Mouse (Mus musculus) layer of hippocampus, postnatal 36 days (tissue): Measurements from ENCODE around the gene Slc30a3. TPM values are rescaled to one million over a fixed set of nuclear protein-coding genes. Genes with fewer than 3 reads are reported as not detected.
"Not testable (repeated sequence)": the region's sequence is repeated elsewhere in the genome, so short reads cannot be mapped to it uniquely, and the experiment has no call there.

Experiments used
- DNase-seq, 2 experiments: peaks; one replicate each; pipeline ENCODE4 v3.0.0; 2022
- total RNA-seq, 2 experiments: library from RNA; stranded (reverse); gene quantifications; 2 replicates each; pipeline ENCODE4 v1.2.3; 2021

The Slc30a3 gene
- total RNA-seq, 2 experiments from 2014 or later = 73.6 to 76.8 TPM

DNA sequence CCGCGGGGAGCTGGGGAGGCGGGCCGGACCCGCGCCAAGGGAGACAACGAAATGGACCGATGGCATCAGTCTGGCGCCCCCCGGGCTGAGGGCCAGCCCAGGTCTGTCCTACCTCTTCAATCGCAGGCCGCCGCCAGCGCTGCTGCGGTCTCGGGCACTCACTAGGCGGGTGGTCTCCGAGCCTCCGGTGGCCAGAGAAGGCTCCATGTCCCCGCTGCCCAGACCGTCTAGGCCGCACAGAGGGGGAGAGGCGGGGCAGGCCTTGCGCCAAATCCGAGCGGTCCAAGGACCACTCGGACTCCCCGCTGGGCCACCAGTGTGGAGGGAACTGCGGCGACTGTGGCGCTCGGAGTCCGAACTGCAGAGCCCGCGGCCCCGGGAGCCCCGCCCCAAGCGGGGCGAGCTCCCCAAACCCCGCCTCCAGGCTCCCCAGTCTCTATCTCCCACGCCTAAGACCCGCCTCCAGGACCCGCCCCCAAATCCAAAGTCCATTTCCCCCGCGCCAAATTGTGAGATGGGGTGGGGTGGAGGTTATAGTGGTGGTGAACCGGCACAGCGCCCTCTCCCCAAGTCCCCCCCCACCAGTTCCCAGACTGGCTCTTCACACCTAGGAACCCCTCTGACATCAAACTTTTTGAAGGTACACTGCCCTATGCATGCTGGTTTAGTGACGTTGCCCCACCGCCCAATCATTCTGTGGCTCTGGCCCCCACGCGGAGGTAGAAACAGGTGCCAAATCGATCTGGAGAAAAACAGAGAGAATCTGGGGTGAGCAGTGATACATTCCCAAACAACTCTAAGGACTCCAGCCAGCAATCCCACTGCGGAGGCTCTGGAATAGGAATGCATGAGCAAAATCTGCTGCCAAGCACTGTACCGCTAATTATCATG, 14.6 kb downstream of the Slc30a3 start:
- DNase-seq = peak; percentile 60 to 62

- peak; percentile 48 to 51 for DNase-seq
Measured at GRCm38 (mm10) chr5:31092231-31092975, 15.6 kb downstream of the Slc30a3 start.

DNA sequence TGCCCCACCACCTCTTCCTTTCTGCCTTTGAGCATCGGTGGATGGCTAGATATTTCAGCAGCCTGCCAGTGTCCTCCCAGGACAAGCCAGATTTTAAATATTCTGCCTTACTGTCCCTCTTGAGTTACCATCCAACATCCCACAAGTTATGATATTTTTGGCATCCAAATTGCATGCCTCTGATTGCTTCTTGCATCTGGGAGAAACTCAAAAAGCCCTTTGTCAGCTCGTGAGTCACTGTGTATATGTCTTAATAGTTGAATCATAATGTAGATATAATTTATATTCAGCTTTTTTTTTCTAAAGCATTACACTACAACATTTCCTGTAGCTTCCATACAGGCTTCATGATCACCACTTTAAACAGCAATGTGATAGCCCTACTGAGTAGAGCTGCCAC, 20.9 kb downstream of the Slc30a3 start:
- no peak for DNase-seq

DNA sequence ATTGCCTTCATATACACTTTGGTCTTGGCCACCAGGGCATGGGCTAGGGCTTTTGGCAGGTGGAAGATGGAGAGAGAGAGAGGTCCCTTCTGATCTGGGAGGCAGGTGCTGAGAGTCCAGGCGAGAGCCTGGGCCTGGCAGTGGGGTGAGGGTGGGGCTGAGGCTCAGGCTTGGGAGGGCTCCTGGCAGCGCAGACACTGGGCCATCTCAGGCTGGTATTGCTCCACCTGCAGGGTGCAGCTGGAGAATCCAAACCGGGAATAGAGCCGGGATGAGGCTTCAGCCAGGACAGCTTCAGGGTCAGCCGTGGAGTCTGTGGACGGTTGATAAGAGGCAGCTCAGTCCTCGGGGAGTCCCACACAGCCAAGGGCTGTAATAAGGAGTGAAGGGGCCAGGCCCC, 21.4 kb downstream of the Slc30a3 start:
- no peak for DNase-seq

- DNase-seq = no peak
Measured at GRCm38 (mm10) chr5:31083949-31084348, 24.1 kb downstream of the Slc30a3 start.

DNA sequence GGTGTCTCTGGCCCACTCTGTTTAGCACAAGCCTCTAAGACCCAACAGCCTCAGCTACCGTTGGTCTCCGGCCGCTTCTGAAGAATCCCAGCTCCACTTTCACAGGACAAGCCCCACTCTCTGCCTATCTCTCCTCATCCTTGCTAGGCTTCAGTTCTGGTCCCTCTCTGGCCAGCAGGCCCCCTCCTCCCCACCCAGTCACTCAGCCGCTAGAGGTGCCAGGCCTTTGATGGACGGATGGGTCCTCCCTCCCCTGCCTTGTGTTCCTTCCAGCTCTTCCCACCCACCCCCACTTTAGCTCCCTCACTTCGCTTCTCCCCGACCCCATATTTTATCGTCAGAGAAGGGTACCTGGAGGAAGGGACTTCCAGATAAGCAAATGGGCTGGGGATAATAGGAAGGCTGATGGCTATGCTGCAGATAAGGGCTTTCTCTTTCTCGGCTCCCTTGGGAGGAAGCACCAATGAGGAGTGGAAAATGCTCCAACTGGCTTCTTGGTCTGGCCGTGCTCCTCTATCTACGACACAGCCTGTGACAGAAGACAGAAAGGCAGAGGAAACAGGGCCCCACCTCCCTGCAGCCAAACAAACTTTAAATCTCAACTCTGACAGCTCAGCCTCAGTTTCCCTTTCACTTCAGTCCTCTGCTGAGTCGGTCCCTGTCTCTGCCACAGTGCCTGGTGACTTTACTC, 25.0 kb downstream of the Slc30a3 start:
- no peak for DNase-seq

DNA sequence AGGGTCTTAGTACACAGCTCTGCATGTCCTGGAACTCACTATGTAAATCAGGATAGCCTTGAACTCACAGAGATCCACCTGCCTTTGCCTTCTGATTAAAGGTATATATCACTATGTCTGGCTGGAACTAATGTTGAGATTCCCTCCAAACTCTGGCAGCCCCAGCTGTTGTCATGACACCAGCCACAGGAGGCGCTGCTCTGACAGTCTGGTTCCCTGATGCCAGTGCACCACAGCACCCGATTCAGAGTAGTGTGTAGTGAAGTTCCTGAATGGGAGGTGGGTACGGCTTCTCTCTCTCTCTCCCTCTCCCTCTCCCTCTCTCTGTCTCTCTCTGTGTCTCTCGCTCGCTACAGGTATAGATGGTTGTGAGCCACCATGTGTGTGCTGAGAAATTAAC, 25.7 kb downstream of the Slc30a3 start:
- DNase-seq = peak; percentile 39 to 47

DNA sequence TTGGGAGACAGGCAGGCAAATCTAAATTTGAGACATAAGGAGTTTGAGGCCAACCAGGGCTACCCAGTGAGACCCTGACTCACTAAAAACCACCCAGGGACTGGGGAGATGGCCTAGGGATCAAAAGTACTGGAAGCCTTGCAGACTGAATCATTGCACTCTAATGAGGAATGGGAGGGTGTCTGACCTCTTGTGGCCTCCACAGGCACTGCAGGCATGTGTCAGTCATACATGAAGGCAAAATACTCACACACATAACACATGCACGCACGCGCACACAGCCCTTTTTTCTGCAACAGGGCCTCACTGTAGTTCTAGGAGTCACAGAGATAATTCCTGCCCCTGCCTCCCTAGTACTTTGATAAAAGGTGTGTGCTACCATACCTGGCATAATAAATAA, 26.7 kb downstream of the Slc30a3 start:
- DNase-seq = no peak

GRCm38 (mm10) chr5:31080795-31081164, 27.3 kb downstream of the Slc30a3 start:
- DNase-seq = no peak

DNA sequence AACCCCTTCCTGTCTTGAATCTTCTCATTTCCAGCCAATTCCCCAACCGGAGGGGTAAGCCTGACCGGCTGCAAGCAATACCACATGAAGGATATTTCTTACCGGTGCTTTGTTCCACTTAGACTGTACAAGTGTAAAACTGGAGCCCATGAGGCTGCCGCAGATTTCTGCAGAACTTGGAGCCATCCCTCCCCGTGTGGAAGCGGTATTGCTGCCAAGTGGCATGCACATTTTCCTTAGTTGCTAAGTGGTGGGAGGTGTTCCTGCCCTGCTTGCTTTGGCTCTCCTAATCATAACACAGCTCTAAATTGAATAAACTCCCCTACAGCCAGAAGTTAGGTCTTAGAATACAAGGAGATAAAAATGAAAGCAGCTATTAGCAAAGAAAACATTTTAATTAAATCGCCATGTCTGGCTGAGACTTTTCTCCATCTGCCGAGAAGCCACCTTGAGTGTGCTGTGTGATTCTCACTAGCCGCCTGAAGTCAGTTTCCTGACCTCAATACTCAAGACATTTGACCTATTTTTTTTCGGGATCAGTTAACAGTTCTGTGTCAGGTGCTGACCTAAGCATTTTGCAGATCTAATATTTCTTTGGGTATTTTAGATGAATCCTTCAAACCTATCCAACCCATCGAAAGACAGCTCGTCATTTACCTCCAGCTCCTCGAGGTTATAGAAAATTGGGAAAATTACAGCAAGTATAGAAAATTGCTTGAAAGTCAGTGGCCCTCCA, 27.8 kb downstream of the Slc30a3 start:
- DNase-seq = peak; percentile 54 to 59

- DNase-seq = no peak
Measured at GRCm38 (mm10) chr5:31076346-31076745, 31.7 kb downstream of the Slc30a3 start.

DNA sequence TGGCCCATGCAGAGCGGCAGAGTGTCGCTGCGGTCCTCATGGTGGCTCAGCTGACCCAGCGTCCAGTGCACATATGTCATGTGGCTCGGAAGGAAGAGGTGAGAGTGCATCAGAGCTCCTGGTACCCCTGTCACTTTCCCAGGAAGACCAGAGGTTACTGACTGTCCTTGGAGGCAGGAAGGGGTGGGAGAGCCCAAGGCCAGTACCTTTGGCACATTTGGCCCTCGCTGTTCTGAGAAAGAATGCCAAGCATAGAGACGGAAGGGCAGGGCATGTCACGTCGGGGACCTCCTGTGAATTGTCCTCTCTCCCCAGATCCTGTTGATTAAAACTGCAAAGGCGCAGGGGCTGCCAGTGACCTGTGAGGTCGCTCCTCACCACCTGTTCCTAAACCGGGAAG, 34.9 kb downstream of the Slc30a3 start:
- DNase-seq = no peak

DNA sequence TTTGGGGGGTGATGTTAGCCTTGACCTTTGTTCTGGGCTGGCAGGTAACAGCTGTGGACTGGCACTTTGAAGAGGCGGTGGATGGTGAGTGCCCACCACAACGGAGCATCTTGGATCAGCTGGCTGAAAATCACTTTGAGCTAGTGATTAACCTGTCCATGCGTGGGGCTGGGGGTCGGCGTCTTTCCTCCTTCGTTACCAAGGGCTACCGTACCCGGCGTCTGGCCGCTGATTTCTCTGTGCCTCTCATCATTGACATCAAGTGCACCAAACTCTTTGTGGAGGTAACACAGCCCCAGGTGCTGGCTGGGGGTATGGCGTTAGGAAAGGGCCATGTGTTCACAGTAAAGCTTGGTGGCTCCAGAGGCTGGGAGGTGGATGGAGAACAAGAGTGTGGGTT, 36.2 kb downstream of the Slc30a3 start:
- DNase-seq = no peak

DNA sequence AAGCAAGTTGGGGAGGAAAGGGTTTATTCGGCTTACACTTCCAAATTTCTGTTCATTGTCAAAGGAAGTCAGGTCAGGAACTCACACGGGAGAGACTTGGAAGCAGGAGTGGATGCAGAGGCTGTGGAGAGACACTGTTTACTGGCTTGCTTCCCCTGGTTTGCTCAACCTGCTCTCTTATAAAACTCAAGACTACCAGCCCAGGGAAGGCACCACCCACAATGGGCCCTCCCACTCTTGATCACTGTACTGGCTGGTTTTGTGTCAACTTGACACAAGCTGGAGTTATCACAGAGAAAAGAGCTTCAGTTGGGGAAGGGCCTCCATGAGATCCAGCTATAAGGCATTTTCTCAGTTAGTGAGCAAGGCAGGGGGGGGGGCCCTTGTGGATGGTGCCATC, 37.0 kb downstream of the Slc30a3 start:
- no peak for DNase-seq

GRCm38 (mm10) chr5:31069810-31070209, 38.2 kb downstream of the Slc30a3 start:
- DNase-seq = no peak

- no peak for DNase-seq
Measured at GRCm38 (mm10) chr5:31055216-31056140, 52.6 kb downstream of the Slc30a3 start.

GRCm38 (mm10) chr5:31054261-31055215, 53.5 kb downstream of the Slc30a3 start, which contains the start of gene Cad:
Cad (plus strand) TSS chr5:31054780.
- peak; percentile 95 for DNase-seq

DNA sequence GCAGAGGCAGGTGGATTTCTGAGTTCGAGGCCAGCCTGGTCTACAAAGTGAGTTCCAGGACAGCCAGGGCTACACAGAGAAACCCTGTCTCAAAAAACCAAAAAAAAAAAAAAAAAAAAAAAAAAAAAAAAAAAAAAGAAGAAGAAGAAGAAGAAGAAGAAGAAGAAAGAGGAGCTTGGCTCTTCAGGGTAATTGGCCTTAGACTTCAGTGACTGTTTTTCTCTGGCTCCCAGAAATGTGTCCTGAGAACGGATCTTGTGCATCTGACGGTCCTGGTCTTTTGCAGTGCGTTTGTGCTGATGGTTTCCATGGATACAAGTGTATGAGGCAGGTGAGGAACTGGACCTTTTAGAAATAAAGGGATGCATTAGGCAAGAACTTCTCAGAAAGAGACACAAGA, 54.3 kb downstream of the Slc30a3 start:
- DNase-seq = not testable (repeated sequence)

DNA sequence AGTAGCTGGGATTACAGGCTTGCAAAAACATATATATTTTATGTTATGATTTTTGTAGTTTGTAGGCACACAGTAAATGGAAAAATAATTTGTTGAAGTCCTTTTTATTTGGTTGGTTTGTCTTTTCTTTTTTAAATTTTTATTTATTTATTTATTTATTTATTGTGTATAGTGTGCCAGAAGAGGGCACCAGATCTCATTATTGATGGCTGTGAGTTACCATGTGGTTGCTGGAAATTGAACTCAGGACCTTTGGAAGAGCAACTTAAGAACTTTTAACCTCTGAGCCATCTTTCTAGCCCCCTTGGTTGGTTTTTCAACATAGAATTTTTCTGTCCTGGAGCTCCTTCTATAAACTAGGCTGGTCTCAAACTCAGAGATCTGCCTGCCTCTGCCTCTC, 57.6 kb downstream of the Slc30a3 start:
- DNase-seq = no peak
